Mouse (Mus musculus) MEL (cell line): Measurements from ENCODE around the gene Sars2. TPM values are rescaled to one million over a fixed set of nuclear protein-coding genes. Genes with fewer than 3 reads are reported as not detected.

ENCODE experiments used
- DNase-seq: peaks from one replicate; pipeline ENCODE4 v3.0.0; 2011; ENCODE audit warnings: low read depth, low spot score
- H3K27ac ChIP-seq: 2 replicates; pipeline ENCODE4 v1.5.1; 2012; ENCODE audit warnings: low read depth, mild to moderate bottlenecking, control low read depth, low read length, moderate library complexity; ENCODE audit not compliant: control insufficient read depth
- H3K27me3 ChIP-seq, 2 experiments: fragments of 150-350 bp in 1 of 2; sonication (generic) in 1 of 2; 2 replicates each; pipeline ENCODE4 v1.6.1; 2012; ENCODE audit warnings: low read length in 2 of 2, mild to moderate bottlenecking in 2 of 2, improper control_type of control experiment in 1 of 2, moderate library complexity in 1 of 2; ENCODE audit not compliant: insufficient read depth in 2 of 2, control insufficient read depth in 1 of 2
- H3K36me3 ChIP-seq, 2 experiments: 2 replicates each; pipeline ENCODE4 v1.6.1; 2012 to 2014; ENCODE audit warnings: low read length in 2 of 2, improper control_type of control experiment in 1 of 2, inconsistent platforms in 1 of 2, mild to moderate bottlenecking in 1 of 2; ENCODE audit not compliant: insufficient read depth in 2 of 2, control insufficient read depth in 1 of 2
- H3K4me1 ChIP-seq, 2 experiments: fragments of 150-350 bp in 1 of 2; sonication (generic) in 1 of 2; 2 replicates each; pipeline ENCODE4 v1.6.1; 2012; ENCODE audit warnings: low read length in 2 of 2, improper control_type of control experiment in 1 of 2, mild to moderate bottlenecking in 1 of 2; ENCODE audit not compliant: insufficient read depth in 2 of 2, control insufficient read depth in 1 of 2
- H3K4me3 ChIP-seq, 2 experiments: fragments of 150-350 bp in 1 of 2; sonication (generic) in 1 of 2; 2 replicates each; pipeline ENCODE4 v1.5.1; 2012; ENCODE audit warnings: low read depth in 2 of 2, low read length in 2 of 2, mild to moderate bottlenecking in 2 of 2, moderate library complexity in 2 of 2, control low read depth in 1 of 2, improper control_type of control experiment in 1 of 2; ENCODE audit not compliant: control insufficient read depth in 1 of 2, insufficient read depth in 1 of 2
- H3K79me2 ChIP-seq: 2 replicates; pipeline ENCODE4 v1.6.1; 2012; ENCODE audit warnings: mild to moderate bottlenecking, low read length, moderate library complexity; ENCODE audit not compliant: control insufficient read depth, poor library complexity, insufficient read depth
- H3K9ac ChIP-seq: 2 replicates; pipeline ENCODE4 v1.6.1; 2012; ENCODE audit warnings: low read depth, mild to moderate bottlenecking, control low read depth, low read length, moderate library complexity; ENCODE audit not compliant: control insufficient read depth, poor library complexity, severe bottlenecking
- H3K9me3 ChIP-seq: fragments of 150-350 bp; sonication (generic); replicated peaks from 2 replicates; pipeline ENCODE4 v1.6.1; 2012; ENCODE audit warnings: mild to moderate bottlenecking, low read length, improper control_type of control experiment, moderate library complexity; ENCODE audit not compliant: insufficient read depth
- BHLHE40 ChIP-seq: IDR thresholded peaks from 2 replicates; pipeline ENCODE4 v1.6.1; 2012; ENCODE audit warnings: low read depth, mild to moderate bottlenecking, inconsistent platforms, low read length, improper control_type of control experiment, borderline replicate concordance
- CHD1 ChIP-seq: IDR thresholded peaks from 2 replicates; pipeline ENCODE4 v1.6.1; 2012; ENCODE audit warnings: low read depth, mild to moderate bottlenecking, inconsistent platforms, low read length, improper control_type of control experiment
- CHD2 ChIP-seq: IDR thresholded peaks from 2 replicates; pipeline ENCODE4 v1.6.1; 2011; ENCODE audit warnings: low read length, improper control_type of control experiment
- ELF1 ChIP-seq: IDR thresholded peaks from 2 replicates; pipeline ENCODE4 v1.6.1; 2014; ENCODE audit warnings: low read depth, mild to moderate bottlenecking, inconsistent platforms, low read length, improper control_type of control experiment, moderate library complexity
- EP300 ChIP-seq, 2 experiments: IDR thresholded peaks; 2 replicates each; pipeline ENCODE4 v1.6.1; 2011; ENCODE audit warnings: improper control_type of control experiment in 2 of 2, low read length in 2 of 2, low read depth in 1 of 2, mild to moderate bottlenecking in 1 of 2
- GABPA ChIP-seq: IDR thresholded peaks from 2 replicates; pipeline ENCODE4 v1.6.1; 2012; ENCODE audit warnings: low read depth, mild to moderate bottlenecking, inconsistent platforms, low read length, improper control_type of control experiment, moderate library complexity
- GATA1 ChIP-seq: IDR thresholded peaks from 2 replicates; pipeline ENCODE4 v1.6.1; 2011; ENCODE audit warnings: low read depth, low read length, improper control_type of control experiment
- MAFK ChIP-seq: IDR thresholded peaks from 2 replicates; pipeline ENCODE4 v1.6.1; 2011; ENCODE audit warnings: low read depth, mild to moderate bottlenecking, low read length, improper control_type of control experiment, borderline replicate concordance
- MAX ChIP-seq: IDR thresholded peaks from 2 replicates; pipeline ENCODE4 v1.6.1; 2011; ENCODE audit warnings: low read length, improper control_type of control experiment
- MXI1 ChIP-seq: IDR thresholded peaks from 2 replicates; pipeline ENCODE4 v1.6.1; 2011; ENCODE audit warnings: mild to moderate bottlenecking, low read depth, low read length, improper control_type of control experiment
- MYB ChIP-seq: IDR thresholded peaks from 2 replicates; pipeline ENCODE4 v1.6.1; 2011; ENCODE audit warnings: mild to moderate bottlenecking, low read depth, low read length, improper control_type of control experiment
- MYC ChIP-seq: IDR thresholded peaks from 2 replicates; pipeline ENCODE4 v1.6.1; 2011; ENCODE audit warnings: low read depth, mild to moderate bottlenecking, low read length, improper control_type of control experiment, moderate library complexity
- NRF1 ChIP-seq: IDR thresholded peaks from 2 replicates; pipeline ENCODE4 v1.6.1; 2014; ENCODE audit warnings: low read depth, mild to moderate bottlenecking, inconsistent platforms, low read length, improper control_type of control experiment, moderate library complexity; ENCODE audit not compliant: poor library complexity, insufficient read depth, severe bottlenecking
- POLR2AphosphoS2 ChIP-seq: IDR thresholded peaks from 2 replicates; pipeline ENCODE4 v1.6.1; 2011; ENCODE audit warnings: low read length, improper control_type of control experiment
- RCOR1 ChIP-seq: IDR thresholded peaks from 2 replicates; pipeline ENCODE4 v1.6.1; 2012; ENCODE audit warnings: low read depth, mild to moderate bottlenecking, inconsistent platforms, low read length, improper control_type of control experiment
- SMC3 ChIP-seq: IDR thresholded peaks from 2 replicates; pipeline ENCODE4 v1.6.1; 2011; ENCODE audit warnings: low read depth, low read length, improper control_type of control experiment
- TAL1 ChIP-seq: IDR thresholded peaks from 2 replicates; pipeline ENCODE4 v1.6.1; 2012; ENCODE audit warnings: mild to moderate bottlenecking, inconsistent platforms, low read length, moderate library complexity, mixed read lengths
- TCF12 ChIP-seq: IDR thresholded peaks from 2 replicates; pipeline ENCODE4 v1.6.1; 2014; ENCODE audit warnings: low read depth, mild to moderate bottlenecking, inconsistent platforms, low read length, improper control_type of control experiment, moderate library complexity
- USF1 ChIP-seq: IDR thresholded peaks from 2 replicates; pipeline ENCODE4 v1.6.1; 2014; ENCODE audit warnings: low read depth, mild to moderate bottlenecking, inconsistent platforms, low read length, improper control_type of control experiment, moderate library complexity
- ZKSCAN1 ChIP-seq: IDR thresholded peaks from 2 replicates; pipeline ENCODE4 v1.6.1; 2012; ENCODE audit warnings: low read depth, mild to moderate bottlenecking, inconsistent platforms, low read length, improper control_type of control experiment, moderate library complexity
- ZNF384 ChIP-seq: IDR thresholded peaks from 2 replicates; pipeline ENCODE4 v1.6.1; 2012; ENCODE audit warnings: low read depth, mild to moderate bottlenecking, inconsistent platforms, low read length, improper control_type of control experiment
- polyA plus RNA-seq, 2 experiments: library from polyadenylated mRNA; stranded (reverse) in 1 of 2; unstranded in 1 of 2; fragments of >175 nt in 1 of 2; fragments of >200 nt in 1 of 2; gene quantifications; 2 replicates each; pipeline versions ENCODE4 v1.2.1 to v1.2.4; 2012; ENCODE audit warnings: low replicate concordance in 2 of 2, low read depth in 1 of 2; ENCODE audit not compliant: insufficient read length in 2 of 2, insufficient read depth in 1 of 2, missing spikeins in 1 of 2
- total RNA-seq: library from RNA; depleted of rRNA; stranded (reverse); fragments of 300-350 nt; gene quantifications from 2 replicates; pipeline ENCODE4 v1.2.3, GENCODE M21; 2012

The Sars2 gene
- total and polyA plus RNA-seq, 3 experiments: 19.2 to 51.4 TPM; not detected in 1

DNA sequence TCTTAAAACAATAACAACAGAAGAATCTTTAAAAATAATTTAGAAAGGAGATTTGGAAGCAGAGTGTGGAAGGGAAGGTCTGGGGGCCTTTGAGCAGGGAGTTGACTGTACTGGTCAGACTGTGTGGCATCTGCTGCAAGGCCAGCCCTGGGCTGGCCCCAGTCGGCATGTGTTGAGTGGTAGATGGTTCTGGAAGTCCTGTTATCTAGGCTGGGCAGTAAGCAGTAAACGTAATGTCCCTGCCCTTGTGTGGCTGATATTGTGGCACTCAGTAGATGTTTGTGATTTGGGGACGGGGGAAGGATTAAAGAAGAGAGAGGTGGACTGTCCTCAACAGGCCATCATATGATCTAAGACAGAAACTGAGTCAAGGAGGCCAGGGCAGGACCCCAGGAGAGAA lies 28.5 kb downstream of the Sars2 start:
- peaks cover 27 to 39% of the 10 kb centered on the region in 2 experiments for H3K4me1 ChIP-seq
- DNase-seq: no peak

GRCm38 (mm10) chr7:28771867-28772266 lies 30.1 kb downstream of the Sars2 start:
- no peak for TF ChIP-seq USF1
- no peak for TF ChIP-seq MAFK
- no peak for TF ChIP-seq POLR2AphosphoS2
- H3K4me1 ChIP-seq: peaks cover 27 to 35% of the 10 kb centered on the region in 2 experiments
- H3K36me3 ChIP-seq: peaks cover 1 to 29% of the 10 kb centered on the region in 2 experiments; a peak in 3 of 4 replicates
- H3K27ac ChIP-seq: no peak overlapping the region
- H3K9ac ChIP-seq: no peak overlapping the region
- no peak overlapping the region for H3K4me3 ChIP-seq
- DNase-seq: no peak
- H3K79me2 ChIP-seq: peaks cover 9% of the 10 kb centered on the region
- no peaks in the 10 kb centered on the region for H3K27me3 ChIP-seq
- H3K9me3 ChIP-seq: no peaks in the 10 kb centered on the region

More for the DNA sequence above, 28.5 kb downstream of the Sars2 start:
- Histone ChIP-seq H3K9ac (peak overlapping the region; percentile 57), H3K79me2 (peaks cover 18% of the 10 kb centered on the region), H3K27ac (peak overlapping the region; percentile 95), H3K4me3 (no peak overlapping the region), H3K27me3 (no peaks in the 10 kb centered on the region), H3K36me3 (peaks cover 1 to 32% of the 10 kb centered on the region in 2 experiments; a peak in 3 of 4 replicates), H3K9me3 (no peaks in the 10 kb centered on the region)
- TF ChIP-seq RCOR1 (no peak), POLR2AphosphoS2 (no peak), TAL1 (peak; percentile 33; the same call in 1 of the 2 replicates), ZNF384 (no peak), CHD2 (no peak), NRF1 (0 out of 2 replicates have a peak, but pooled peaks have one; percentile 5), EP300 (IDR thresholded peaks at IDR 0.05; ENCODE audit: low read depth in 1 of 2, low read length in 2 of 2) (peak in 1 of 2 experiments; percentile 24; a peak in 1 of 4 replicates), GATA1 (0 out of 2 replicates have a peak, but pooled peaks have one; percentile 11), MXI1 (no peak; the same call in 1 of the 2 replicates), CHD1 (no peak), TCF12 (peak; percentile 24; the same call in 1 of the 2 replicates)

DNA sequence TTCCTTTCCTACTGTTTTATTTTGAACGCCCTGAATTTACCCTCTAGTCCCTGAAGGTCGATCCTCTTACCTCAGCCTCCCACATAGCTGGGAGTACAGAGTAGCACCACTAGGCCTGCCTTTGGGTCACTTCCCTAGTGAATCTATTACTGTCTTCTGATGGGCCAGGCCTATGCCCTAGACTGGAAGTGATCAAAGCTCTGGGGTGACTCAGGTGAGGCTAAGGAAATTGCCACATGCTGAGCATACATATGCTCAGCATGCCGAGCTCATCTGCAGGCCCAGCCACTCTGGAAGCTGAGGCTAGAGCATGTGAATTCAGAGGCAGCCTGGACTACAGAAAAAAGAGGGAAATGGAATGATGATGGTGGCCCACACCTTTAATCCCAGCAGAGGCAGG lies 31.4 kb downstream of the Sars2 start:
- H3K36me3 ChIP-seq: peaks cover 1 to 20% of the 10 kb centered on the region in 2 experiments; a peak in 3 of 4 replicates
- H3K27me3 ChIP-seq: no peaks in the 10 kb centered on the region
- no peak for DNase-seq
- no peak overlapping the region for H3K4me3 ChIP-seq
- H3K4me1 ChIP-seq: peaks cover 21 to 24% of the 10 kb centered on the region in 2 experiments
- H3K79me2 ChIP-seq: peaks cover 4% of the 10 kb centered on the region
- TF ChIP-seq GABPA (no peak), SMC3 (no peak), BHLHE40 (no peak), MYC (no peak), POLR2AphosphoS2 (no peak), ELF1 (no peak), MAX (no peak), EP300 (IDR thresholded peaks at IDR 0.05; ENCODE audit: low read depth in 1 of 2, low read length in 2 of 2) (no peak), MYB (no peak), ZKSCAN1 (no peak)
- TF ChIP-seq, all 39 proteins: peak for 0
- Histone ChIP-seq H3K9me3 (no peaks in the 10 kb centered on the region), H3K27ac (no peak overlapping the region), H3K9ac (no peak overlapping the region)
